Mouse (Mus musculus): ENCODE measurements around the gene Stk11ip.

The Stk11ip gene

DNA sequence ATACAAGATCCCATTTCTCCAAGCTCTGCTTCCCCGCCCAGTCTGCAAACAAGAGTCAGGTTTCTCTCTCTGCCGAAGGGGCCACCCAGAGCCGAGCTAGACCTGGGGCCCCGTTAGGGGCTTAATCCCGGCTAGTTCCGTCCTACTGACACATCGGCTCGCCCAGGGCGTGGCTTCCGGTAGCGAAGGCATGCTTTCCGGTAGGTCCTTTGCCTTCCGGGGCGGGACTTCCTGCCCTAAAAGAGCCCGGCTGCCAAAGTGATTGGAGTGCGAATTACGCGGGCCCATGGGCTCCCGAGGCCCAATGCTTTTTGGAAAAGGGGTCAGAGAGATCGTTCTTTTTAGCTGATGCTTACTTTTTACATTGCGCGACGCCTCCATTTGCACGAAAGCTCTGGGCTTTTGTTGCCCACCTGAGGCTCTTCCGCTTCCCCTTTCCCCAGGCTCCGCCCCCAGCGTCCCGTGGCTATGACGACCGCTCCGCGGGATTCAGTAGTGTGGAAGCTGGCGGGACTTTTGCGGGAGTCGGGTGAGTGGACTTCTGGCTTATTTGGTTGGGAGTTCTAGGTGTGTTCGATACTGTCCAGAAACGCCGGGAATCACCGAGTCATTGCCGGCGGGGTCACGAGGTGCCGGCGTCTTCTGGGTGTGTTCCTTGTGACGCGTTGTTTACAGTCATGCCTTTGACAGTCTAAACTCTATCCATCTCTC lies at the start of gene Stk11ip:
Stk11ip (plus strand) TSS at position 209 of the 711 bp plus-strand sequence.
- DNase-seq, result peak; percentile 80 to 90

DNA sequence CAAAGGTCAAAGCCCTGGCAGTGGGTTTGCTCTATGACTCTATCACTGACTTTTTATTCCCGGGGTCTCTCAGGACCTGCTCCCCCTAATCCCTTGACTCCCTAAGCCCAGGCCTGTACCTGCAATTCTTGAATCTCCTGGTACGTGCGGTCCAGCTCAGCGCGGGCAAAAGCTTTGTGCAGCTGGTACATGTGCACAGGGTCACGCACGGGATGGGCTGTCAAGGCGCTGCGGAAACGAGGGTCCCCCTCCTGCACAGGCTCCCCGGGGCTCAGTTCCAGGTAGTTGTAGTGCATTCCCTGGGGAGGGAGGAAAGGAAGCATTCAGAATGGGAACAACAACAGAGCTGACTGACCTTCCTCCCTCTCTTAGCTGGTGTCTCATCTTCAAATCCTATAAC lies 44.9 kb upstream of the Stk11ip start:
- no peak for DNase-seq

DNA sequence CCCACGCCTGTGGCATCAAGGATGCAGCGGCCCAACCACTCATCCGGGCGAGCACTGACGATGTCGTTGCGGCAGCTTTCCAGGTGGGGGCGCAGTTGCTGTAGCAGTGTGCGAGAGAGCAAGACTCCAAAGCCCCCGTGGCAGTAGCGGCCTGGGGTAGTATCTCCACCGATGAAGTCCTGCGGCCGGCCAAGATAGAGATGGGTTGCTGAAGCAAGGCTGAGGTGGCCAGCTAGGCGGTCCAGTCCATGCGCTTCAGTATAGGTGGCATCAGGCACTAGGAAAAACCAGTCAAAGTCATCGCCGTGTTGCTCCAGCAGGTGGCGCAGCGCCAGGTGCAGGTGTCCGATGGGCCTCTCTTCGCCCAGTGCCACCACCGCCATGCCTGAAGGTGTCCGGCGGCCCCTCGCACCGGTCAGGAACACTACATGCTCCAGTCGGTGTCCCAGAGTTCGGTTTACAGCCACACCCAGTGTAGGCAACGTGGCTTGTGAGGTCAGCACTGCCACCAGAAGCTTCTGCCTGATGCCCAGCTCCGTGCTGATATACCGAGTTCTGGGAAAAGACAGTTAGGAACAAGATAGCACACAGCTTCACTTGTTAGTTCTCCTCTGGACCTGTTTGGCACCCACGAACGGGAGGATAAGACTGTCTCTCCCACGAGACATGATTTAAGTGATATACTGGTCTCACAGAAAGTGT lies 43.9 kb upstream of the Stk11ip start:
- peak; percentile 72 to 86 for DNase-seq

DNA sequence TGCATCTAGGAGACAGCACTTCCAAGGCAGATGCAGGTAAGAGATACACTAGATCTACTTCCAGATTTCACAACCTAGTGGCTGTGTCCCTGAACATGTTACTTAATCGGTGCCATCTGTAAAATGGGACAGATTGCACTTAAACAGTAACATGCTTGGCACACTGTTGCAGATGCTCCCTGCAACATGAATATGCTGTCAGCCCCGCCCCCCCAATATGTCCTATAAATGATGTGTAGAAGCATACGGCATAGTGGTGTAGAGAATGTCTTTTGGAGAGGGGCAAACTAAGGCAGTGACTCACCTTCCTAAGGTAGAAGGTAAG lies 43.4 kb upstream of the Stk11ip start:
- no peak for DNase-seq

DNA sequence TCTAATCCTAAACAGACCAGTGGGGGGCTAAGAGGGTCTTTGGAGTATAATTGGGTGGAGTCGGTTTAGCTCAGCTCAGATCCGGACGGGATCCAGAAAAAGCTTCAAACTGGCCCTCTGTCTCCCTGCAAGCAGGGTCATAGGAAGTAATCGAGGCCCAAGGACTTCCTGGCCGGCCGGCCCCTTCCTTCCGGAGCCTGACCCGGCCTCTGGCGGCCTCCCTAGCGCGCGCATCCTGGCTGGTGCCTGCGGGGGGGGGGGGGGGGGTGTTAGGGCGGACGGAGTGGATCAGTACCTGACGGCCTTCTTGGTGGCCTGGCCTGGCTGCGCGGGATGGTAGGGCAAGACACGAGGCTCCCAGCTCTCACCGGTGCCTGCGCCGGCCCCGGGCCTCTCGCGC lies 42.8 kb upstream of the Stk11ip start:
- peak in 1 of 2 experiments; percentile 41 for DNase-seq

DNA sequence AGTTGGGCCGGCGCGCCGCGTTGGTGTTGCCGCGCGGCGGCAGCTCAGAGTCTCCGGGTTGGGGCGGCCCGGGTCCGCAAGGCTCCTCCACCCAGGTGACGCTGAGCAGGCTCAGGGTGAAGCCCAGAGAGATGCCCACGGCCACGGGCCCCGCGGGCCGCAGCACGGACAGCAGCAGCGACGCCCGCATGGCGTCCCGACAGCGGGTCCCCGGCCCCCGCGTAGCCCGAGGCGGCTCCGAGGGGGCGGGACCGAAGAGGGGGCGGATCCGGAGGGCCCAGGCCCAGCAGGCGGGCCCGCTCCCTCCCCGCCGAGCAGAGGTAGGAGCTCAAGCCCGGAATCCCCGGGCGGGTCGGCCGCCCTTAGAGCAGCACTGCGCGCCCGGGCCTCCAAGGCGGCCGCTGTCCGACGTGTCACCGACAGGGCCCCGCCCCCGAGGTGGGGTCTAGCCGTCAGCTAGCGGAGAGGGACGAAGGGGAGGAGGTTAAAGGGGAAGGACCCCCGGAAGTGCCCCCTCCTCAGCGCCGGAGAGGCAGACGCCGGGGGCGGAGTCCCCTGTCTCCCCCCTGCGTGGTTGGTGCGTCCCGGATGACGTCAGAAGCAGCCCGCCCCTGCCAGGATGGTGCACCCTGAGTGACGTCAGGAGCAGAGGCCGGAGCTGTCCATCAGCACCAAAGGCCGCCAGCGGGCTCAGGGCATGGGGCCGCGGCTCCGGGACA lies 42.3 kb upstream of the Stk11ip start, which contains the start of the genes Chpf and Tmem198:
Chpf (minus strand) TSS at position 392 of the 719 bp plus-strand sequence.
Tmem198 (plus strand) TSS at position 617 of the 719 bp plus-strand sequence.
- DNase-seq, result peak; percentile 94

DNA sequence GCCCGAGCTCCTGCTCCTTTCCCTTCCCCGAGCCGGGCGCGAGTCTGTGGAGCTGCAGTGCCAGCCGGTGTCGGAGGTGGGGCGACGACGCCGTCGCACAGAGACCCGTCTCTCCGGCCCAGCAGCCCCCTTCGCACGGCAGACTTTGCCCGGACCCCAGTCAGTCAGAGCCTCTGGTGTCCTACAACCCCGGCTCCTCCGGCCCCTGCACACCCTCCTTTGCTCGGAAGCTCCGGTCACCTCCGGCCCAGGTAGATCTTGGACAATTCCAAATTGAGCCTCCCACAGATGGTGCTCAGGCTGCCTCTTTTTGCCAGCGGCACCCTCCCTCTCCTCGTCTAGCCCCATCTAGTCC lies 41.7 kb upstream of the Stk11ip start:
- DNase-seq, result no peak

DNA sequence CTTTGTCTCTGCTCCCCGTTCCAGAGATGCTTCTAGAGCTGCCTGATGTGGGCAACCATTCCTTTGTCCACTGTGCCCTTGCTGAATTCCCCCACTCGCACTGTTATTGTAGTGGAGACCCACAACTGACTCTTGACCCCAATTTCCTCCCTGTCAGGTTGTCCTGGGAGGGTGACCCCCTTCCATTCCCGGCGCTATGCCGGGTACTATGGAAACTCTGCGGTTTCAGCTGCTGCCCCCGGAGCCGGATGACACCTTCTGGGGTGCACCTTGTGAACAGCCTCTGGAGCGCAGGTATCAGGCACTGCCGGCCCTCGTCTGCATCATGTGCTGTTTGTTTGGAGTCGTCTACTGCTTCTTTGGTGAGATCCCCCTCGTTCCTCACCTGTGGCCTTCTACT lies 41.3 kb upstream of the Stk11ip start:
- DNase-seq, result no peak

DNA sequence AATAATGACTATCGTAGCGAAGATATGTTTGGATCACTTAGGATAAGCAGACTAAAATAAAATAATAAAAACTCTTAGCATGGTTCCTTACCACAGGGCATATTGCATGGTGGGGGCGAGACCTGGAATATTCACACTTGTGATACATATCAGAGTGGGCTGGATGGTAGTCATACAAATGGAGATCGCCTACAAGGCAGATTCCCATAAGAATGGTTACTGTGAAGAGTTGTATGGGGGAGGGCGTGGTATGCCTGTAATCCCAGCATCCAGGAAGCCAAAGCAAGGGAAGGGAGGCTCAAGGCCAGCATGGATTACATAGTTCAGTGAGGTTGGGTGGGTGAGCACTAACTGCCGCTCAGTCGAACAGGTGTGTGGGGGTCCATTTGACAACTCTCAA lies 40.6 kb upstream of the Stk11ip start:
- no peak for DNase-seq

DNA sequence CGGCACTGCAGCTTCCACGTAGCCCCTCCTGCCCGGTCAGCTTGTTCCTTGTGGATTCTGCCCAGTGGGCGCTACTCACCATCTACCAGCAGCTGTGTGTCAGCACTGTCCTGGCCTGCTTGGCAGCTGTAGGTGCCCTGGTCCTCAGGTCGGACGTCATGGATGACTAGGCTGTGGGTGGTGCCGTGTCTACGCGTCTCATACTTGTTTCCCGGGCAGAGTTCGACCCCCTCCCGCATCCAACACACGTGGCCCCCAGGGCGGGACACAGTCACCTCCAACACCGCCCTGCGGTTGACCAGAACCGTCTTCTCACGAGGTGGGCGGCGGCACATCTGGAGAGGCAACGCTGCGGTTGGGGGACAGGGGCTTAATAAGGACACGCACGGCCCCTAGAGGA lies 34.8 kb upstream of the Stk11ip start:
- no peak for DNase-seq

DNA sequence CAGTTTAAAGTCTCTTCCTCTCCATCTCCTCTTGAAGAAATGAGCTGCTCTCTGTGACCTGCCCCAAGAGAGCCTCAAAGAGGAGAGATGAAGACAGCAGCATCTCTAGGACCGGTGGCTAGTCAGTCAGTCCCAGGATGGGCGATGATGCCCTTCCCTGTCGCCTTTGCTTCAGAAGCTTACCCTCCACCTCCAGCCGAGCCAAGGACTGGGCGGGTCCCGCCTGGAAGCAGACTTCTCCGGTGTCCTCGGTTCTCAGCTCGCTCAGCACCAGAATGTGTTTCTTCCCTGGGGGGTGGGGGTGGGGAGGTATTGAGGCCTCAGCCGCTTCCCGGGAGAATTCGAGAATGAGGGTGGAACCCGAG lies 34.3 kb upstream of the Stk11ip start:
- no peak for DNase-seq

DNA sequence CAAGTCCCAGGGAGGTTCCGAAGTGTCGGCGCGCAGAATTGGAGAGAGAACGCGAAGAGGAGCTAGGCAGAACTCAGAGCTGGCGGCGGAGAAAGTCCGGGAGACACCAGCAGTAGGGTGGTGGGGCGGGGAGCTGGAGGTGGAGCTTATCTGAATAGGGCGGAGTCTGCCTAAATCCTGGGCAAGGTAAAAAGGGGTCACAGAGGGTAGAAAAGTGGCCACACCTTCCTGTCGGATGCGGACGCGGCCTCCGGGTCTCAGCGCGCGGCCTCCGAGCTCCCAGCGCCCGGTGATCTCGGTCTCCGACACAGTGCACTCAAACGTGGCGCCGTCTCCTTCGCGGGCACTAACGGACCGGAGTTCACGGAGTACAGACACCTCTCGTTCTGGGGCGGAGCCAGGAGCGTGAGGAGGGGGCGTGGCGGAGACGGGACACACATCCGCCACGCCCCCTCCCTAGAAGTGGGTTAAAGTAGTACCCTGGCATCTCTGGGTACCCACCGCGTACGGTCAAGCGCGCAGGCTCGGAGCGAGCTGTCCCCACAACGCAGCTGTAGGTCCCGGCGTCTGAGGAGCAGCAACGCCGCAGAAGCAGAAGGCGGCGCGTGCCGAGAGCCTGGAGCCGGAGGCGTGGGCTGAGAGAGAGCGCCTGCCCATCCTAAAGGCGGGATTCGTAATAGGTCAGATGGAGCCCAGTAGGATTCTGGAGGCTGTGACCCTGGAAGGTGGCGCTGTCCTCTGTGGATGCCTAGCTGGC lies 33.7 kb upstream of the Stk11ip start:
- peak; percentile 39 to 51 for DNase-seq

DNA sequence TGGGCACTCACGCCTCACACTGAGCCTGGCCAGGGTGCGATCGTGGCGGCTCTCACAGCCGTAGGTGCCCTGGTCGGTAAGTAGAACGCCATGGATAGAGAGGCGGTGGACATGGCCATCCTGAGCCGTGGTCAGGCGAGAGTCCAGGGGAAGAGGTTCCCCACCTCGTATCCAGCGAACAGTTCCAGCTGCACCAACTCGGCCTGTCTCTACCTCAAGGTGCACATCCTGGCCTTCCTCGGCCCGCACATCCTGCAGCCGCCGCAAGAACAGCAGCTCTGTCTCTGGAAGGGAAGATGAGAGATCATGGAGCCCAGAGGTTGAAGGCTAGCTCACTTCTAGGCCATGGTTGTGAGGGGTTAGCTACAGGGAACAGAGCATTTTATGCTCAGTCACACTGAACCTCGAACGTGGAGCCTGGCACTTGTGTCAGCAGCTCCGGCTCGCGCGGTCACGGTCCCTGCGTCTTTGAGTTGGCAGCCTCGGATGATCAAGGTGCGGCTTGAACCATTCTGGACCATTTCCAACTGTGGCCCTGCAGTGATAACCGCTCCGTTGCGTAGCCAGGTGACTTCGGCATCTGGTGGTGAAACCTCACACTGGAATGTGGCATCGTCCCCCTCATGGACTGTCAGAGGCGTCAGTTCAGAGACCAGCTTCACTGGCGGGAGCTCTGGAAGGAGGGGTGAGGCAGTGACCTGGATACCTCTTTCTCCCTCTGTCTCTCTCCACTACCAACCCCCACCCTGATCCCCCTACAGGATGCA lies 30.4 kb upstream of the Stk11ip start:
- DNase-seq, result no peak

DNA sequence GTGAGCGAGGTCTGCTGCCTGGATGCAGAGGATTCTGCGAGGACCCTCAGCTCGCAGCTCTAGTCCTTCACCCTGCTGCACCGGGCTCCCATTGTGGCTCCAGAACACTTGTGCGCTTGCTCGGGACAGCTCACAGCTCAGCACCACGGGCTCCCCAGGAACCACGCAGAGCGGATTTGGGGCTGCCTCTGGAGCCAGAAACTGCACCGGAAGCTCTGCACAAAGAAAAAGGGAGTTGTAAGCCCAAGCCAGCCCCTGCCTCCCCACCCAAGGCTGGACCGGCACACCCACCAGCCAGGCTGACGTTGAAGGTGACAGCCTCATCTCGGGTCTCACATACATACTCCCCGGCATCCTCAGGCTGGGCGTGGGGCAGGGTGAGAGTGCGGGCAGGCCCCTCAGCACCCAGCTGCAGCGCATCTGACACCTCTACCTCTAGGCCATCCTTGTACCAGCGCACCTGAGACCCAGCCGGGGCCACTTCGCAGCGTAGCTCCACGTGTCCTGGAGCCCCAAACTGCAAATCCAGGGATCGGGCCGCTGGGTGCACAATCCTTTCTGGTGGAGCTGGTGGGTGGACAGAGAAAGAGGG lies 28.7 kb upstream of the Stk11ip start:
- DNase-seq, result no peak

DNA sequence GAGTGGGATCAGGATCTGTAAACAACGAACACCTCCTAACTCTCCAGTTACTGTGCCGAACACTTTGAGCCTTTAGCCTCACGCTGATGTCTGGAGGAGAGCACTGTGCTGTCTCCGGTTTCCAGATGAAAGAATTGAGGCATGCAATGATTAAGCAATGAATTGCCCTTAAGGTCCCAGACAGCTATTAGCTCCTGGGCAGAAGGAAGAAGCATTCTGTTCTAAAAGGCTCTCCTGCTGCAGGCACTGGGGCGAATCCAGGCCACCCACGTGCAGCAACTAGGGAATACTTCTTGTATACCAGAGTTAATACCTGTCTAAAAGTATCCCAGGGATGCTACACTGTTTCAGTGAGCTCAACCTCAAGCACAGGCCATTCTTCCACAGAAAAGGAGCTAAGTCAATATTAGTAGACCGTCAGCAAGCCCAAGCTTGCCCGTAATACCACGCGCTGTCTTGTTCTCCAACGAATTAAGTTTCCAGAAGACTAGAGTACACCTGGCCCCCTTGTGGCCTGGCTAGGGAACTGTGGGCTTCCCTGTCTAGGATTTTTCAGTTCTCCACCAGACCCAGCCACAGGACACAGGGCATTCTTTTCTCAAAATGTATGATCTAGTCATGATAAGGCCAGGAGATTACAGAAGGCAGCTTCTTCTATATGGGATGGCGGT lies 26.3 kb upstream of the Stk11ip start:
- DNase-seq, result no peak

DNA sequence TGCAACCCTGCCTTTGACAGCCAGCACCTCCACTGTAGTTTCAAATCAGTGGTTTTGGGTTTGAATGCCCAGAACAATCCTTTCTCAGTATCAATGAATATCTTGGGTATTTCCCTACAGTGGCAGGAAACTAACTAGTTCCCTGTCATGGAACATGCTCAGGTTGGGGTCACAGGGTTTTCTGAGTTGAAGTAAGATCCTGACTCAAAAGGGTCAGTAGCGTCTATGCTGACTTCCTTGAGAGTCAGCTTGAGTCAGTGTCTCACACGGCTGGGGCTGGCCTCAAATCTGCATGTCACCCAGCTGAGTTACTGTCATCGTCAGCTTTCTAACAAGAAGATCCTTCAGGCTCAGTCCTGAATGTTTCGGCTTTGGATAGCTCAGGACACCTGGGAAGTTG lies 22.4 kb upstream of the Stk11ip start:
- no peak for DNase-seq

DNA sequence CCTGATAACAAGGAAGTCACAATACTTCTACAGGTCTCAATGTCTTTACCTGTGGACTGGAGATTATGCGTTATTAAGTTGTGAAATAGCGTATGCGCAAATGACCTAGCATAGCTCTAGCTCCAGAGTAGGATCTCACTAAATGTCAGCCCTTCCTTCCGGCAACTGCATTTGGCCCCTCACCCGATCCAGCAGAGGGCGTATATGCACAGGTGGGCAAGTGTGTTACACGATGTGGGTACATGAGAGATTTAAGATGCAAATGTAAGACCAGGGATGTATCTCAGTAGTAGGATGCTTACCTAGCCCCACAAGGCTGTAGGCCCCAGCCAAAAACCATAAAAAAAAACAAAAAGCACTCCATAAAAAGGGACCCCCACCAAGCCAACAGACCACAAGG lies 21.9 kb upstream of the Stk11ip start:
- no peak for DNase-seq

DNA sequence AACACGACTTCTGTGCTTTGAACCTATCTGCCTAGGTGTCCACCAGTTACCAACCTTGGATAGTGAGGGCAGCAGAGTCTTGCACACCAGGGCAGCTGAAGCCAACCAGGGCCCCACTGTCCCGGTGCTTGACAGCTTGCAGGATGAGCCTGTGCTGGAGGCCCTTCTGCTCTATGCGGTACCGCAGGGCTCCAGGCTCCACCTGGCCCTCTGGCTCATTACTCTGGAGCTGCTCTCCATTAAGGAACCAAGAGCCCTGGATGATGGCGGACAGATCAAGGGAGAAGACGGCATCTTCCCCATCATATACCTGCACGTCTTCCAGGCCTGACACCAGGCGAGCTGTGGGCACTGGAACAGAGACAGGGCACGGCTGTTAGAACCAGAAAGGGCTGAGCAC lies 19.4 kb upstream of the Stk11ip start:
- no peak for DNase-seq

DNA sequence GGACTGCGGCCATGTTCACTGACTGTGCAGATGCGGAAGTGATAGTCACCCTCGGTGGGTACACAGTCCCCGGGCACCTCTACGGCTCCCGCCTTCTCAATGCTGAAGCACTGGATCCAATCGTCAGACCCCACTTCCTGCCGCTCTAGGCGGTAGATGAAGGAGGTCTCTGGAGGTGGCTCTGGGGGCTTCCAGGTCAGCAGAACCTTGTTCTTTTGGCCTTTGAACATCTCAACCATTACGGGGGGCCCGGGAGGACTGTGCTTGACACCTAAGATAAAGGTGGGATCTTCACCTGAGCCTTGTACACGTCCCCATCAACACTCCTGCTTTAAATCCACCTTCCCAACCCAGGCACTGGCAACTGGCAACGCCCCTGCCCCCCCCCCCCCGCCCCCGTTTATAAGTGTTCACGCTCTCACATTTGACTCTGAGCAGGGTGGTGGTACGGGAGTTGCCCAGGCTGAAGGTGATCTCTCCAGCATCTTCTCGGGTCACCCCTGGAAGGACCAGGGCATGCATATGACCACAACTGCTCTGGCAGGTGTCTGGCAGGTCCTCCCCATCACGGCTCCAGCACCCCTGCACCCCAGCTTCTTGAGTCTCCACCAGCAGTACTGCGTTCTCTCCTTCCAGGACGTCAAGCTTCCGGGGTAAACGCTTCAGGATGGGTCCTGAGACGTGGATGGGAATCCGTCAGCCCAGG lies 18.2 kb upstream of the Stk11ip start:
- no peak for DNase-seq

DNA sequence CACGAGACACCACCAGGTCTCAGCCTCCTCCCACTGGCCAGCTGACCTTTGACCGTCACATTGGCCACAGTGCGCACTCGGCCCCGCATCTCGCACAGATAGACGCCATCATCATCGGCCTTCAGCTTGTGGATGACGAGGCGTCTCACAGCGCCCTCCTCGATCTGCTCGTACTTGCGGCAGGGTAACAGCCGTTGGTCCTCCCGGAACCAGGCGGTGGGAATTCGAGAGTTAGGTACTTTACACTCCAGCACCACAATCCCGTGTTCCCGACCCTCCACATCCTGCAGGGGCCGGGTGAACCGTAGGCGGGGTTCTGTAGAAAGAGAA lies 17.7 kb upstream of the Stk11ip start:
- no peak for DNase-seq
